Mouse (Mus musculus): ENCODE data around the gene Ephb1.

DNA sequence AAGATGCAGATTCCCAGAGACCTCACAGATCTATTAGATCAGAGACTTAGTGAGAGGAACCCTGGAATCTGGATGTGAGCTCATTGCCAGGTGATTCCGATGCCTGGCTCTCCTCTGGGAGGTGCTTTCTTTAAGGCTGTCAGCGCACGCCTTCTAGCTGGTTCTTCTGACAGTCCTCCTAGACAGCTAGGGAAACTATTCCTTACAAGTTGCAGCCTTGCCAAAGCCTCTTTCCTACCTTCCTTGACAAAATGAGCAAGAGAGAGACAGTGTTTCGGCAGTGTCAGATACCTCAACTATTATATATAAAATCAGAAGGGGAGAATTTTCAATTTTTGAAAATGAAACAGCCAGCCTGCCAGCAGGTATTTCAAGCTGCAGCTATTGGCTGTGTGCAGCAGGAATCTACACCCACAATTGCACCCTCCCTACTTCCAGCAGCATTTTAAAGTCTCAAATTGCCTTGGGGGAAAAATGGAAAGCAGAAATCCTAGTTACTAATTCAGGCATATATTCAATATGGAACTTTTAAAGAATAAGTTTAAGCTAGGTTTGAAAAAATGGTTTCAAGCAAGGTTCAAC lies 377.5 kb downstream of the Ephb1 start:
- TF ChIP-seq MAZ (IDR thresholded peaks at IDR 0.05; ENCODE audit: low read depth, low read length) (no peak), ZMIZ1 (IDR thresholded peaks at IDR 0.05; ENCODE audit: low read depth, low read length) (no peak), E2F4 (IDR thresholded peaks at IDR 0.05; ENCODE audit: borderline replicate concordance, low read depth, low read length) (no peak), MXI1 (IDR thresholded peaks at IDR 0.05; ENCODE audit: low read depth, low read length) (no peak), MAX (IDR thresholded peaks at IDR 0.05; ENCODE audit: low read length) (no peak), JUND (IDR thresholded peaks at IDR 0.05; ENCODE audit: low read depth, low read length) (no peak), MYC (IDR thresholded peaks at IDR 0.05; ENCODE audit: low read depth, low read length) (no peak), TBP (IDR thresholded peaks at IDR 0.05; ENCODE audit: low read depth, low read length) (no peak), RAD21 (IDR thresholded peaks at IDR 0.05; ENCODE audit: low read depth, low read length) (no peak)
